Mouse (Mus musculus): ENCODE results near the gene Nckap5. TPM values are rescaled to one million over a fixed set of nuclear protein-coding genes. Genes with fewer than 3 reads are reported as not detected.

Gene Nckap5
- total RNA-seq, 1 experiment, result 0.18 TPM

DNA sequence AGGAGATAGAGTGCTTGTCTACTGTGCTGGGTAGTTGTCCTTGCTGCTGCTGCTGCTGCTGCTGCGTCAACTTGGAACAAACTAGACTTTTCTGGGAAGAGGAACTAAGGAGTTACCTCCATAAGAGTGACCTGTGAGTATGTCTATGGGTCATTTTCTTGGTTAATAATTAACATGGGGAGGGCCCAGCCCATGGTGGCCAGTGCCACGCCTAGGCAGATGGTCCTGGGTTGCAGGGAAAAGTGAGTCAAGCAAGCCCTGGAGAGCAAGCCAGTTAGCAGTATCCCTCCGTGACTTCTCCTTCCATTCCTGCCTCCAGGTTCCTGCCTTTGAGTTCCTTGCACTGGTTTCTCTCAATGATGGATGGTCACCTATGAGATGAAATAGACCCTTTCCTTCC is 80.4 kb downstream of the Nckap5 start:
- no peak for DNase-seq (ENCODE audit: low read depth, low spot score)
- Histone ChIP-seq H3K27ac (ENCODE audit: insufficient read depth, low read depth, low read length, poor library complexity, severe bottlenecking) (no peak overlapping the region), H3K4me3 (ENCODE audit: insufficient read depth in 1 of 2, low read depth in 1 of 2, low read length in 2 of 2, poor library complexity in 1 of 2, severe bottlenecking in 1 of 2) (no peak overlapping the region), H3K36me3 (ENCODE audit: control insufficient read depth, insufficient read depth, low read length, poor library complexity, severe bottlenecking) (no peaks in the 10 kb centered on the region), H3K9me3 (ENCODE audit: control insufficient read depth, insufficient read depth, low read depth, low read length) (no peaks in the 10 kb centered on the region), H3K4me1 (ENCODE audit: control insufficient read depth in 2 of 2, insufficient read depth in 2 of 2, low read length in 2 of 2, poor library complexity in 1 of 2) (peaks cover 7% of the 10 kb centered on the region in 2 experiments; a peak in 2 of 4 replicates), H3K9ac (ENCODE audit: insufficient read depth, low read depth, low read length, poor library complexity, severe bottlenecking) (no peak overlapping the region)
- in situ Hi-C loops (cut with MboI; ENCODE audit: low sequenced_read_pairs in 2 of 2, unreplicated experiment in 2 of 2), result no loop called here
- TF ChIP-seq ZNF384 (IDR thresholded peaks at IDR 0.05; ENCODE audit: low read depth, low read length) (no peak), CHD2 (IDR thresholded peaks at IDR 0.05; ENCODE audit: low read depth, low read length) (no peak), MAFK (IDR thresholded peaks at IDR 0.05; ENCODE audit: insufficient read depth, low read depth, low read length) (no peak), HCFC1 (IDR thresholded peaks at IDR 0.05; ENCODE audit: borderline replicate concordance, insufficient read depth, low read length) (no peak), ZC3H11A (IDR thresholded peaks at IDR 0.05; ENCODE audit: borderline replicate concordance, low read depth, low read length) (no peak)

DNA sequence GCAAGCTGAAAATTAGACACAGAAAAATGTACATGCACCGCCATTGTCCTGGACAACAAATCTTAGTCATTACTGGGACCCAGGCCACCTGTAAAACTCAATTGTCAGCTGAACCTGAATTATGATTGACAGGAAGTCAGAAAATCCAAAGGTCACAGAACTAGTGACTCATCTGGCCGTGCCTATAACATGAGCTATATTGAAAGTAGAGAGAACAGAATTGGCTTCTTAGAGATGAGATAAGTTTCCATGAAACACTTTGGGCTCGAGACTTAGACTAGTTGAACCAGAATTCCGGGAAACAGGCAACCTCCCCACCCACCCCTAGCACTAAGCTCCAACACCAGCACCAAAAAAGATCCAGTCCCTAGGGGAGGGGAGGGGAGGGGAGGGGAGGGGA is 82.7 kb downstream of the Nckap5 start:
- in situ Hi-C loops (cut with MboI; ENCODE audit: low sequenced_read_pairs in 2 of 2, unreplicated experiment in 2 of 2), result no loop called here
- no peaks in the 10 kb centered on the region for H3K36me3 ChIP-seq (ENCODE audit: control insufficient read depth, insufficient read depth, low read length, poor library complexity, severe bottlenecking)
- no peak overlapping the region for H3K9ac ChIP-seq (ENCODE audit: insufficient read depth, low read depth, low read length, poor library complexity, severe bottlenecking)
- no peak overlapping the region for H3K27ac ChIP-seq (ENCODE audit: insufficient read depth, low read depth, low read length, poor library complexity, severe bottlenecking)
- no peak overlapping the region for H3K4me3 ChIP-seq (ENCODE audit: insufficient read depth in 1 of 2, low read depth in 1 of 2, low read length in 2 of 2, poor library complexity in 1 of 2, severe bottlenecking in 1 of 2)
- no peak for DNase-seq (ENCODE audit: low read depth, low spot score)
- H3K4me1 ChIP-seq (ENCODE audit: control insufficient read depth in 2 of 2, insufficient read depth in 2 of 2, low read length in 2 of 2, poor library complexity in 1 of 2), result peaks cover under 1 to 4% of the 10 kb centered on the region in 2 experiments; a peak in 1 of 4 replicates
- H3K9me3 ChIP-seq (ENCODE audit: control insufficient read depth, insufficient read depth, low read depth, low read length), result no peaks in the 10 kb centered on the region
- TF ChIP-seq HCFC1 (IDR thresholded peaks at IDR 0.05; ENCODE audit: borderline replicate concordance, insufficient read depth, low read length), result no peak
- no peak for TF ChIP-seq ZNF384 (IDR thresholded peaks at IDR 0.05; ENCODE audit: low read depth, low read length)
- no peak for TF ChIP-seq CHD2 (IDR thresholded peaks at IDR 0.05; ENCODE audit: low read depth, low read length)
- TF ChIP-seq ZC3H11A (IDR thresholded peaks at IDR 0.05; ENCODE audit: borderline replicate concordance, low read depth, low read length), result no peak
- no peak for TF ChIP-seq MAFK (IDR thresholded peaks at IDR 0.05; ENCODE audit: insufficient read depth, low read depth, low read length)

DNA sequence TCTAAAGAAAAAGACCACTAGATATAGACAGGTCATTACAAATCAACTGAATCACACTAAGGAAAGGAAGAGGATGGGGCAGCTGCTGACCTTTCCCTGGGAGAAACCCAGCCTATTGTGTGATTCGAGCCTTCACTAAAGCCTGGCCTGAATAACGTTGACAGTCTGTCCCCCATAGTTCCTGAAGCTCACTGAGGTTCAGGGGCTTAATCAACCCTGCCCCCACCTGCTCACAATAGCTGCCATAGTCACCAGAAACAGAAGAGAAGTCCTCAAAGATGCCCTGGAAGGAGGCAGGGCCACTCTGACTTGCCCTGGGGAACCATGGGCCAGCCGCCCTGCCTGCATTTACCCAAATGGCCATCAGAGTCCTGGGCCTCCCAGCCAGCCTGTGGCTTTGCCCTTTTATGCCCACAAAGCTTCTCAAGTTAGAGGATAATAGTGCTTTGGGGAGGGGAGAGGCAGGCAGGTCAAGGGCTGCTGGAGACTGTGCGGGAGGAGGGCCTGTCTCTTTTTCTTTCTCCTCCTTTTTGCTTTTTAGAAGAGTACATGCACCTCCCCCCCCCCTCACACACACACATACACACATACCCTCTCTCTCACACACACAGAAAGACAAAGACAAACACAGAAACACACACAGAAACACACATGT is 85.0 kb downstream of the Nckap5 start:
- in situ Hi-C loops (cut with MboI; ENCODE audit: low sequenced_read_pairs in 2 of 2, unreplicated experiment in 2 of 2), result no loop called here
- no peak for DNase-seq (ENCODE audit: low read depth, low spot score)
- no peak overlapping the region for H3K27ac ChIP-seq (ENCODE audit: insufficient read depth, low read depth, low read length, poor library complexity, severe bottlenecking)

DNA sequence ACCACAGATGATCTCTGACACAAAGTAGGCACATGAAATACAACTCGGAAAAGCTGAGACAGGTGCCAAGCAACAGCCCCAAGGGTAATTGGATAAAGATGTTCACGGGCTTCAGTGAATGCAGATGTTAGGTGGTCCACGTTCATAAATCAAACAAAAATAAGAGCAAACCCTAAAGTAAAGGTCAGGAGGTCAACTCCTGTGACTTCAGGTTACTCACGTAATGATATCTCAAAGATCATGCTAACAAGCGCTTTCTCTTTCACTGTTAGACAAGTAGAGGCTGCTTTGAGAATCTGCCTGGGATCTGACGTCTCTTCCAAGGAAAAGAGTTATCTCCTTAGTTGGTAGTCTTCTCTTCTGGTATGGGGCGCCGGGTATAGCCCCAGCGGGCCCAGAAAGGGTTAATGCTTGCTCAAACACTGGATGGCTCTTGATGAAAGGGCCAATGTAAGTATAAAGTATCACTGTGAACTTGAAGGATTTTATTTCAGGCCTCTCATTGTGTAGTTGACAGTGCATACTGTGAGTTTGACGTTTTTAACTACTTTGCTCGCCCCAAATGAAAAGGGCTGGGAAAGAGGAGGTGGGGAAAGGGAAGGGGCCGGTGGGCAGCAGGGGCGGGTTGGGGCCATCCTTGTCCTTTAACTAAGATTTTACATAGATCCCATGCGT is 85.8 kb downstream of the Nckap5 start:
- in situ Hi-C loops (cut with MboI; ENCODE audit: low sequenced_read_pairs in 2 of 2, unreplicated experiment in 2 of 2), result no loop called here
- DNase-seq (ENCODE audit: low read depth, low spot score), result no peak
- Histone ChIP-seq H3K9ac (ENCODE audit: insufficient read depth, low read depth, low read length, poor library complexity, severe bottlenecking) (no peak overlapping the region), H3K36me3 (ENCODE audit: control insufficient read depth, insufficient read depth, low read length, poor library complexity, severe bottlenecking) (no peaks in the 10 kb centered on the region), H3K9me3 (ENCODE audit: control insufficient read depth, insufficient read depth, low read depth, low read length) (no peaks in the 10 kb centered on the region), H3K4me1 (ENCODE audit: control insufficient read depth in 2 of 2, insufficient read depth in 2 of 2, low read length in 2 of 2, poor library complexity in 1 of 2) (no peaks in the 10 kb centered on the region), H3K4me3 (ENCODE audit: insufficient read depth in 1 of 2, low read depth in 1 of 2, low read length in 2 of 2, poor library complexity in 1 of 2, severe bottlenecking in 1 of 2) (no peak overlapping the region), H3K27ac (ENCODE audit: insufficient read depth, low read depth, low read length, poor library complexity, severe bottlenecking) (no peak overlapping the region)
- TF ChIP-seq HCFC1 (IDR thresholded peaks at IDR 0.05; ENCODE audit: borderline replicate concordance, insufficient read depth, low read length), result no peak

More for the DNA sequence above, 85.0 kb downstream of the Nckap5 start:
- no peak overlapping the region for H3K4me3 ChIP-seq (ENCODE audit: insufficient read depth in 1 of 2, low read depth in 1 of 2, low read length in 2 of 2, poor library complexity in 1 of 2, severe bottlenecking in 1 of 2)
- H3K36me3 ChIP-seq (ENCODE audit: control insufficient read depth, insufficient read depth, low read length, poor library complexity, severe bottlenecking), result no peaks in the 10 kb centered on the region
- no peaks in the 10 kb centered on the region for H3K4me1 ChIP-seq (ENCODE audit: control insufficient read depth in 2 of 2, insufficient read depth in 2 of 2, low read length in 2 of 2, poor library complexity in 1 of 2)
- no peak for TF ChIP-seq ZNF384 (IDR thresholded peaks at IDR 0.05; ENCODE audit: low read depth, low read length)
- H3K9ac ChIP-seq (ENCODE audit: insufficient read depth, low read depth, low read length, poor library complexity, severe bottlenecking), result no peak overlapping the region
- no peaks in the 10 kb centered on the region for H3K9me3 ChIP-seq (ENCODE audit: control insufficient read depth, insufficient read depth, low read depth, low read length)

DNA sequence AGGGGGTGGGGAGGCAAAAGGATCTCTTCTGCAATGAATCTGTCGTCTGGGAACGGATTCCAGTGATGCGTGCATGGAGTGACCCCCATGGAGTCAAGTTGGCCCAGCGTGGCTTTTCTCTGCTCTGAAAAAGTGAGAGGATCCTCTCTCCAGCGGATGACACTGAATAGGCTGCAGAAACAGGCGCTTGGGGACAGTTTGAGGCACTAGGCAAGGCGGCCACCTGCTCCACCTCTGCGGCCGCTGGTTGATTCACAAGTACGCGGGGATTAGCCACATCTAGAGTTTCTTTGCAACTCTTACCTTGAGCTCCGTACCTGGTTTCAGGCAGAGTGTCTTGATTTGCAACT is 92.3 kb downstream of the Nckap5 start:
- Histone ChIP-seq H3K36me3 (ENCODE audit: control insufficient read depth, insufficient read depth, low read length, poor library complexity, severe bottlenecking) (no peaks in the 10 kb centered on the region), H3K9ac (ENCODE audit: insufficient read depth, low read depth, low read length, poor library complexity, severe bottlenecking) (no peak overlapping the region), H3K4me3 (ENCODE audit: insufficient read depth in 1 of 2, low read depth in 1 of 2, low read length in 2 of 2, poor library complexity in 1 of 2, severe bottlenecking in 1 of 2) (no peak overlapping the region; a peak in 1 of 4 replicates), H3K4me1 (ENCODE audit: control insufficient read depth in 2 of 2, insufficient read depth in 2 of 2, low read length in 2 of 2, poor library complexity in 1 of 2) (no peaks in the 10 kb centered on the region), H3K9me3 (ENCODE audit: control insufficient read depth, insufficient read depth, low read depth, low read length) (no peaks in the 10 kb centered on the region), H3K27ac (ENCODE audit: insufficient read depth, low read depth, low read length, poor library complexity, severe bottlenecking) (no peak overlapping the region)
- DNase-seq (ENCODE audit: low read depth, low spot score), result no peak
- TF ChIP-seq HCFC1 (IDR thresholded peaks at IDR 0.05; ENCODE audit: borderline replicate concordance, insufficient read depth, low read length) (no peak), ZNF384 (IDR thresholded peaks at IDR 0.05; ENCODE audit: low read depth, low read length) (no peak), ZC3H11A (IDR thresholded peaks at IDR 0.05; ENCODE audit: borderline replicate concordance, low read depth, low read length) (no peak), CHD2 (IDR thresholded peaks at IDR 0.05; ENCODE audit: low read depth, low read length) (no peak), MAFK (IDR thresholded peaks at IDR 0.05; ENCODE audit: insufficient read depth, low read depth, low read length) (no peak)
- in situ Hi-C loops (cut with MboI; ENCODE audit: low sequenced_read_pairs in 2 of 2, unreplicated experiment in 2 of 2), result no loop called here

Data from ES-E14 (cell line).